Mouse (Mus musculus): ENCODE measurements around the gene Cdon.
A peak's percentile ranks its signal among the peaks of the same experiment; 100 is the strongest.

Gene Cdon

DNA sequence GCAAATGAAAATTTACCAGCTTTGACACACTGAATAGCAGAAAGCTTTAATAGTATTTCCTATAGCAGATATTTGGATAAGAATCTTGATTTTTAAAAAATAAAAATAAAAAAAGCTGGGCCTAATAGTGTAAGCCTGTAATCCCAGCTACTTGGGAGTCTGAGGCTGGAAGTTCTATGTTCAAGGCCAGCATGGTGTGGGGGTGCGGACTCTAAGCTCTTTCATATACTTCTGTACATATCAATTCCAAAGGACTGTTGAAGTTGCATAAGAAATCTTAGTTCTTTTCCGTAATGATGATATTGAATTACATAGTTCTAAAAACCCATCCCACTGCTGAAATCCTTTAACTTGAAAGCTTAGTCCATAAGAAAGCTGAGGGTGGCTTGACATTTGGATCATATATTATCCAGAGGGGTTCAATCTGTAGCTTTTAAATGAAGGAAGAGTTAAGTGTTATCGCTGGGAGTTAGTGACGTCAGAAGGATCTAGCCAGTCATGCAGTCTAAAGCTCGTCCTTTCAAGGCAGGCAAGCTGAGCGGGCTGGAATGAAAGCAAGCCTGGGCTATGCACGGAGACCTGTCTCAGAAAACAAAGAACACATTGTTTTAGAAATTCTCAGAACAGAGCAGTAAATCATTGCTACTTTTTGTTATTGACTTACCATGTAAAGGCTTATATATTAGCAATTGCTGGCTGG, 72.3 kb downstream of the Cdon start:
- peak; percentile 44 for DNase-seq (ENCODE audit: low spot score)

DNA sequence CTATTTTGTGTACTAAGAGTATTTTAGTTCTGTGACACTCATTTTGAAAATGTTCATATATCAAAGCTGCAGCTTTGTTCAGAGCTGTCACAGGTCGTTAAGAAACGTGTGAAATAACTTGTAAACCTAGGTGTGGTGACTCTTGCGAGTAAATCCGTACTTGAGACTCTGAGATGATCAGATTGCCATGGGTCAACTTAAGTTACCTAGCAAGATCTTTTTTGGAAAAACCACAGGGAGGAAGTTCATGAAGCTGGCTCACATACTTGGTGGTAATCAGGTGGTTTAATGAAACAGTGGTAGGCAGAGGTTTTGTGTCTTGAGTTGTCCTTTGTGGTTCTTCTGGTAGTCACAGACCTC, 72.8 kb downstream of the Cdon start:
- no peak for DNase-seq (ENCODE audit: low spot score)

DNA sequence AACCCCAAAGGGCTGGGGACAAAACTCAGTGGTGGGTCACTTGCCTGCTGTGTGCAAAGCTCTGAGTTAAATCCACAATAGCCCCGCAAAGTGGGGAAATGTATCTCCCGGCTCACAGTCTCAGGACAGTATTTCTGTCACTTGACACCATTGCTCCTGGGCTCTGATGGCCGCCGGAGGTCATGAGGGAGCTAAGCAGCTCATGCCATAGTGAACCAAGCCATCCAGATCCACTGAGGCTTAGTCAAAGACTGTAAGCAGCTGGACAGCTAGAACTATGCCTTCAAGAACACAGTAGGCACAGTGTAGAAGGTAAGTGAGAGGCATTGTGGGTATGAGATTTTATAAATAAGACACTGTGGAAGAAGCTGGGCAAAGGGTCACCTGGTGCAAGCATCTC, 74.0 kb downstream of the Cdon start:
- DNase-seq (ENCODE audit: low spot score): peak; percentile 39

DNA sequence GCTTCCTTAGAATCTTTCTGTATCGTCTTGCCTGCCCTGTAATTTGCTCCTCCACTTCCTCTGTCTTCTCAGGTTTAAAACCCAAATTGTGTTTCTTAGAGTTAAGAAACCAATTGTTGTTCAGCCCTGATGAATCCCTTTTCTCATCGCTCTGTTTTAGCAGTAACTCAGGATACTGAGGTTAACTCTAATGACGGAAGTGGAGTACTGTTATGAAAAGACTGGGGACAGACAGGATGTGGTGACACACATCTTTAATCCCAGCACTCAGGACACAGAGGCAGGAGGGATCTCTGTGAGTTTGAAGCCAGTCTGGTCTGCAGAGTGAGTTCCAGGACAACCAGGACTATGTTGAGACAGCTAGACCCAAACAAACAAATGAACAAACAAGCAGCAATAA, 74.5 kb downstream of the Cdon start:
- DNase-seq (ENCODE audit: low spot score): no peak

DNA sequence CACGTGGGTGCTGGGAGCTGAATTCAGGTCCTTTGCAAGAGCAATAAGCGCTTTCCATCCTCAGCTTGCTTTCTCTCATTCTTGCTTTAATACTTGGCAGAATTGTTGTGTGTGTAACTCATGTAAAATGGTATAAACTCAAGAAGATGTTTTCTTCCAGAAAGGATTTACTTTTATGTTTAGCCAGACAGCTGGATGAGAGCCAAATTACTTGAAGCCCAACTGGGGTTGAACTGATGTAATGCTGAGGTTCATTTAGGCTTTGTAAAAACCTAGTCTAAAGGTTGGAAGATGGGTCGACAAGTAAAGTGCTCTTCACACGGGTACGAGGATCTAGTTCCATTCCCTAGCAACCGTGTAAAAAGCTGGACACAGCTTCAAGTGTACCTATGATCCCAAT, 79.0 kb downstream of the Cdon start:
- no peak for DNase-seq (ENCODE audit: low spot score)

DNA sequence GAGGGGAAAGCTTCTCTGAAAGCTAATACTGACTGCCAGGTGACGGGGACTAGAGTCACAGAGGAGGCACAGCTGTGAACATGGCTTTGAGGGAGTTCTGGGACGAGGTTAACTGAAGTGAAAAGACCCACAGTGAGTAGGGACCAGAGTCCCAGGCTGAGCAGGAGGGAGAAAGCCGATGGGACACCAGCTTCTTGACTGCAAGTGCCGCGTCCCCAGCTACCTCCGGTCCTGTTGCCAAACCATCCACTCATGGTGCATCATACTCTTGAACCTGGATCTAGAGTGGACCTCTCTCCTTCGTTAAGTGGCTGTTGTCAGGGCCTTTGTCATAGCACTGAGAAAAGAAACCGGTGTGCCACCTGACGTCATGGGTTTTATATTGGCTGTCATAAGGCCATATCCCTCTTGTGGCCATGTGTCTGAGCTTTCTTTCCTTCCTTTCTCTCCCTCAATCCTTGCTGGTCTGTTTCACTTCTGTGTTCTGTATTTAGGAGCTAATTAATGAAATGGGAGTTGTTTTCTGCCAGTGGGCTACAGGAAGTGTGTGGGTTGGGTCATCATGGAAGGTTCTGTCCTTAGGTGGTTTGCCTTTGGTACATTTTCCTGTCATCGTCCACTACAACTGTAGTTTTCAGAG, 81.6 kb downstream of the Cdon start:
- no peak for DNase-seq (ENCODE audit: low spot score)

DNA sequence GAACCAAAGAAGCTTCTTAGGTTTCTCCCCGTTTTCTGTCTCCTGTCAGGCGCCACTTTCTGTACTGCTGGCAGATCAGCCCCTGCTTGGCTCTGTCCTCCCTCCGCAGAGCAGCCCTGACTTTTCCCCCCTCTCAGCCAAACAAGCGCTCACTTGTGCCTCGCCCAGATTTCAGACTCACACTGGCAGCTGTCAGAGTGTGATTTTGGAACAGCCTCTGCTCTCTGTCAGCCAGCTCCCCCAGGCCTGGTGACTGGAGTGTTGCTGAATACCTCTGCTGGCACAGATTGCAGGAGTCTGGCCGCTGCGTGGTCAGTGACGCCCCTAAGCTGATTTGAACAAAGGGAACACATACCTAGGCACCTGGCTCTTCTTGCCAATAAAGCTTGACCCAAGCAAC, 87.3 kb downstream of the Cdon start:
- no peak for DNase-seq (ENCODE audit: low spot score)

DNA sequence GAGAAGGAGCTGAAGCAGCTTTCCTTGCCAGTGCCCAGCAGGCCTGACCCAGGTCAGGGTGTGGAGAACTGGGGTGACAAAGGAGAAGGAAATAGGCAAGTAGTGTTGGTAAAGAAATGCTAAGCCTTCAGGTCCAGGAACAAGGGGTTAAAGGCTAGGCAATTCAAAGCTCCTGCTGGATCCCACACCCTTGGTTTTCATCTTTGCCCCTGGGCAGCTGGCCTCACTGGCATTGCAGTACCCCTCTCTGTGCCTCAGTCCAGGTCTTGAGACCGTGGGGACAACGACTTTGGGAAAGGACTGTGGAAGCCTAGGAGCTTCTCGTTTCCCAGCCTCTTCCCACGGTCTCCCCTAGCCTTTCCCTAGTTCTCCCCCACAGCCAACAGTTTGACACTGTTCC, 93.0 kb downstream of the Cdon start:
- no peak for DNase-seq (ENCODE audit: low spot score)

DNA sequence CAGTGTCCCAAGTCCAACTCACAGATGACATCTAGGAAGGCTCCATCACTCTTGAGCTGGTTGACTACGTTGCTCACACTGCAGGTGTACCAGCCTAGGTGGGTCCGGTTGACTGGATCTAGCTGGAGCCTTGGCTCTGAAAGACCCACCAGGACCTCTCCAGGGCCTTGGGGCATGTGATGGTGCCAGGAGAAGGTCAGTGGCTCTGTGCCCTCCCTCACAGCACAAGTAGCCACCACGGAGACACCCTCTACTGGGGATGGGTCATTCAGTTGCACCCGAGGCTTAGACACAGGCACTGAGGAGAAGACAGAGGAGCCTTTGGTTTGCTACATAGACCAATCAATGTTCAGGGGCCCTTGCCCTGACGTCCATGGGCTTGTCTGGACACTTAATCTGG, 95.3 kb downstream of the Cdon start:
- no peak for DNase-seq (ENCODE audit: low spot score)

DNA sequence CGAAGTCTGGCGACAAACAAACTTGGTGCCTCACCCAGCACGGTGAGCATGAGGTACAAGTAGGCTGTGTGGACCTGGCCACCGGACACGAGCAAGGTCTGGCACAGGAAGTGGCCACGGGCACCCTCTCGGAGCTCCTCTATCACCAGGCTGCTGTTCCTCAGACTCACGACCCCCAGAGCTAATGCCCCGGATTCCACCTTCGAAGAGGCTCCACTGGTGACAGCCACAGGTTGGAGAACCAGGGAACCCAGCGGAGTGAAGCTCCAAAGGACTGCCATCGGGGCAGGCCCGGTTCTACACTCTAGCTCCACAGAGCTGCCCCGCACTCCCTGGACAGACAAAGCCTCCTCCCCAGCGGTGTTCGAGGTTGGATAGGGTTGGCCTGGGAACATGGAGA, 95.8 kb downstream of the Cdon start:
- no peak for DNase-seq (ENCODE audit: low spot score)

DNA sequence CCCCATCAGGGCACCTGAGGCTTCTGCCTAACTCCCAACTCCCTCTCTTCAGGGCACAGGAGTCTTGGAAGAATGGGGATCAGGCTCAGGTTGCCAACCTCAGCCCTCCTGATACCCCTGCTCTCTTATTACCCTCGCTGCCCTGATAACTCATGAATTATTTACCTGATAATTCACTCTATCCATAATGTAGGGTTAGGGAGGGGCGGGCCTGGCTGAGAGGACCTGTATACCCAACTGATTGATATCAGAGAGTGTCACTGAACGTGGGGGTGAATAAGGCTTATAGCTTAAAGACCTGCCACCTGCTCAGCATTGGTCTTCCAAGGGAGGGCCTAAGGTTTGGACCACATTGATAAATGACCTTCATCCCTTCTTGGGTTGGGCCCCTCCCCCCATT, 97.2 kb downstream of the Cdon start, which contains the start of gene Gm1113:
Gene Gm1113 (minus strand): TSS at position 101 of the 400 bp plus-strand sequence.
- DNase-seq (ENCODE audit: low spot score): no peak

DNA sequence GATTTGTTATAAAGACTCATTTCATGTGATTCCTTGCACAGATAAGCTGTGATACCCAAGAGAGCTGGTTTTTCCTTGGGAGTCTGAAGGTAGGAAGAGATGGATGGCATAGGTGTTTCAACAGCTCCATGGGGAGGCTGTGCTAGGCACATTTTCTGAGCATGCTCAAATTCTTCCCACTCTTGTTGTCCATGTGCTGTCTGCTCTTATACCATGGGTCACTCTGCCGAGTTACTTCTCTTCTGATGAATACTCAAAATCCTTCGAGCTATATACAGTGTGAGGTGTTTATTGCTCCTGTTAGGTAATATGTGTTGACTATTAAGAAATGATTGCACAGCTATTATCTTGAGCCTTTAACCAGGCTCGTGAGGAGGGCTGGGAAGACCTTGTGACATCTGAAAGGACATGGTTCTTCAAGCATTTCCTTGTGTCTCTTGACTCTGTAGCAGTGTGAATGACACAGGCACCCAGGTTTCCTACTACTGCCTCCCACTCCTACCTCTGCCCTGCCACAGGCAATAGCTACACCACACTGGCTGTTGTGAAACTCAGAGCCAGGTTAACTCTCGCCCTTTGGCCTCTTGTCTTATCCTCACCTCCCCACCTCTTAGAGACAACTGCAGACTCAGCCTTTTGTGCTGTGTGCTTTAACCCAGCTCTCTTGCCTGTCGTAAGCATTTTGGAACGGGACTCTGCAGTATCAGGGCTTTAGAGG, 99.9 kb downstream of the Cdon start:
- no peak for DNase-seq (ENCODE audit: low spot score)

DNA sequence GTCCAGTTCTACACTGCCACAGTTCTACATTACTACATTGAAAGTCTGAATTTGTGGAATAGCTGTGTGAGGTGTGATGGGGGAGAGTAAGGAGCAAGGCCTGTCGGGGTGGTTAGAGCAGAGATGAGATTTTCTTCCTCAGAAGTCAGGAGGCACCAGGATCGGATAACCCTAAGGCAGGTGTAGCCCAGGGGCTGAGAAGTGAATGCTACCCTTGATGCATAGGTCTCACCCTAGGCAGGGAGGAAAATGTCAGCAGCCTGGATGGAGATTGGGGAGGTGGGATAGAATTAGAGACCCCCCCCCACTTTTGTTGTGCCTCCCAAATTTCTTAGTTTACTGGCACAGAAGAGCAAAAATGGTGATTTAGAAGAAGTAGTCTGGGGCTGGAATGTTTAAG, 101.3 kb downstream of the Cdon start:
- DNase-seq (ENCODE audit: low spot score): no peak

DNA sequence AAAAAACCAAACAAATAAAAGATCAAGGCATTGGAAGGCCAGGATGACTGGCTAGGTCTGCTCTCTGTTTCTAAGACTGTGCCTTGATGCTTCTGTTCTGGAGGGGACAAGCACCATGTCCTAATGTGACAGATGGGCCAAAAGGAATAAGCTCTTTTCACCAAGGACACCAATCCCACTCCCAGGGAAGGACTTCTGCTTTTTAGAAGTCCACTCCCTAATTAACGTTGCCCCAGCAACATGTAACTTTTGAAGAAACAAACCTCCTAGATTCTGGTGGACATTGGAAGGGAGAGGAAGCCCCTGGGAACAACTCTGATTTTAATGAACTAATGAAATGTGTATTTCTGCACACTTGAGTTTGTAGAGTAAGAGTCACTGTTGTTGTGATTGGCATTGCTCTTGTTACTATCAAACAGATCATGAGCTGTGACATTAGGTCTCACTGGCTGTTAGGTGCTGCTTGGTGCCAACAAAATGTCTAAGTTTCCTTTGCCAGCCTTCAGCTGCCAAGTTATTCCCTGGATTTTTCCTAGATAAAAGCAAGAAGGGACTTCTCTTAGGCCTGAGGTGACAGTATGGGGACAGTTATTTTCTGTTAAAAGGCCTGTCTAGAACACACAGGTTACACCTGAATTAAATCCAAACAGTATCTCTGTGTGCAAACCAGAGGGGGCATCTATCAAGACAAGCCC, 102.0 kb downstream of the Cdon start:
- DNase-seq (ENCODE audit: low spot score): no peak

DNA sequence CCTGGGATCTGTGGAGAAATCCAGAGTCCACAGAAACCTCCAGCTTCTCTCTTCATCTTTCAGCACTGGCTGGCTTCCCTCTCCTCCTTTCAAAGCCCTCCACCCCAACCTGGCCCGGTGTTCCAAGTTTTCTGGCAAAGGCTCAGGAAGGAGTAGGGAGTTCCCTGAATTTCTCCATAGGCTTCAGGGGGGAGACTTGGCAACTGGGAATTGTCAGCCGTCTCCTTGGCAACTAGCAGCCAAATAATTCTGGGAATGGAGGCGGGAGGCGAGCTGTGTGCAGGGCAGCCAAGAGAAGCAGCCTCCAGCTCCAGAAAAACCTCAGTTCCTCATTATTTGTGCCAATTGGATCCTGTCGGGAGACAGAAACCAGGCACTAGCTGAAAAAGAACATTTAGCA, 102.6 kb downstream of the Cdon start:
- peak; percentile 60 for DNase-seq (ENCODE audit: low spot score)

DNA sequence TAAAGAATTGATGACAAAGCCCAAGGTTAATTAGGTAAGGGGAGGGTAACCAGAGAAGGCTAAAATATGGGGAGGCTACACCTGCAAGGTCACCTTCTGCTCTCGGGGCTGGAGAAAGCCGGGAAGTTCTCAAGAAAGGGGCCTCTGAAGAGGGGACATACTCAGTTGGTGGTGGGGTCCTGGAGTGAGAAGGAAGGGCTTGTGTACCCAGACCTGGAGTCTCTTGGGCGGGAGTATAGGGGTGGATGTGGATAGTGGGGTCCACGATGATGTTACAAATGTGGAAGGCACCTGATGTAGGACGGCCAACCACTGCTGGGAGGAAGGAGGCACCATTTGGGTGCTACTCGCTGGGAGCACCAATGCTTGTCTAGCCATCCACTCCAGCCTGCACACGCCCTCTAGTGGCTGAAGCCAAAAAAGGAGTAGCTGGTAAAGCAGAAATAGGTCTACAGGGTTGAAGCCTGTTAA, 103.0 kb downstream of the Cdon start:
- peak; percentile 88 for DNase-seq (ENCODE audit: low spot score)

DNA sequence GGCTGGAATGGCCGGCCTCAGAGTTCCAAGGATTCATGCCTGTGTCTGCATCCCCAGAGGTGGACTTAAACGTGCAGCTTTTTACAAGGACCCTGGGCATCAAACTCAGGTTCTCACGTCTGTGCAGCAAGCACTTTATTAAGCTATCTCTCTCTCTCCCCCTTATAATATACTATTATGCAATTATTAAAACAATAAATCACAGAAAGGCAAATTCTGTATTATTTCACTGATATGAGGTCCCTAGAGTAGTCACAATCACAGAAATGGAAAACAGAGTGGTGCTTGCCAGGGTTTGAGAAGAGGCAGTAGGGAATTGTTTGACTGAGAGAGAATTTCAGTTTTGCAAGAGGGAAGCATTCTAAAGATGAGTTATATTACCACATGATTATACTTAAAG, 108.2 kb downstream of the Cdon start:
- no peak for DNase-seq (ENCODE audit: low spot score)

DNA sequence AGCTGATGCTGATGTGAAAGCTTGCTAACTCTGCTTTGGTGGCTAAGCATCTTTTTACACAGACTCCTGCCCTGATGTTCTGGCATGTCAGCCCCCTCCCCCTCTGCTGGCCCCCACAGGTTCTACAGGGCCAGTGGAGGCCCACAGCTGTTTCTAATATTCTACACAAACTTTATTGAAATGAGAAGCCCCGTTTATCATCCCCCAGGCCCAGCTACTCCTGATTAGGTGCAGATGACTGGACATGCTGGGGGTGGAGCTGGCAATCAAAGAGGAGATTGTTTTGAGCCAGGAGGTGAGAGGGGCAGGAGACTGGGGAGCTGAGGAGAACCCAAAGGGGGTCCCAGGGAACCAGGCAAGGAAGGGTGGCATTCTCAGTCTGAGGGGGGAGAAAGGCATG, 108.9 kb downstream of the Cdon start:
- DNase-seq (ENCODE audit: low spot score): peak; percentile 67

DNA sequence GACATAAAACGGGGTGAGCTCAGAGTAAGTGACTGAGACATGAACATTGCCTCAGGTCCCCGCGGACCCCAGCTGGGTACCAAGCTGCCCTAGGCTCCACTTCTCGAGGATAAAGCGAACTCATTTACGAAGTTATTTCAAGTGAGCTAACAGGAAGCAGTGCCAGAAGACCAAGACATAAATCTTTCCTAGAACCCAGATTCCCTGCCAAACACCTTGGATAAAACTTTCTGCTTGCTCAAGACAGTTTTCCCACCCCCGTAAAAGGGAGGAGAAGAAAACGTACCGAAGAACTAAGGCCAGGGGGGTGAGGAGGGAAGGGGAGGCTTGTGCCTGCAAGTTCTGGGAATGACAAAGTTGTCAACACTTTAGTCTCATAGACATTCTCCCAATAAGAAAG, 112.3 kb downstream of the Cdon start:
- DNase-seq (ENCODE audit: low spot score): no peak

DNA sequence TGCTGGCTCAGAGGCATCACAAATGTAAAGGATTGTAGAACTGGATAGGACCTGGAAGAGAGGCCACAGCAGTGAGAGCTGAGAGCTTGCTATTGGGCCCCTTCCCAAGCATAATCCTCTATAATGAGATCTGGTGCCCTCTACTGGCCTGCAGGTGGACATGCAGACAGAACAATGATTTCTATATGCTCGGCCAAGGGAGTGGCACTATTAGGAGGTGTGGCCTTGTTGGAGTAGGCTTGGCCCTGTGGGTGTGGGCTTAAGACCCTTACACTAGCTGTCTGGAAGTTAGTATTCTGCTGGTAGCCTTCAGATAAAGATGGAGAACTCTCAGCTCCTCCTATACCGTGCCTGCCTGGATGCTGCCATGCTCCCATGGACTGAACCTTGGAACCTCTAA, 114.2 kb downstream of the Cdon start:
- DNase-seq (ENCODE audit: low spot score): peak; percentile 88

DNA sequence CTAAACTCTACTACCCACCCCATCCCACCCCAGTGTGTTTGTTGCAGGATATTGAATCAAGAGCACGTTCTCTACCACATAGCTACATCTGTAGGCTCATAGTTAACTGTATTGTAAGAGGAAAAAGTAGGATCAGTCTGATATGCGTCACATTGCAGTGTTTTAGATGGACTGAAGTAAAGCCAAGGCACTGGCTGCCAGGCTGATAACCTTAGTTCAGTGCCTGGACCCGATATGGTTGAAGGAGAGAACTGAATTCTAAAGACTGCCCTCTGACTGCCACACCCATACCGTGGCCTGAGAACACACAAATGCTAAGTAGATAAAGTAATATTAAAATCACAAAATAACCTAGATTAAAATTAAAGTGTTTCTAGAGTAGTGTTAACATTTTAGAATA, 114.9 kb downstream of the Cdon start:
- DNase-seq (ENCODE audit: low spot score): no peak

DNA sequence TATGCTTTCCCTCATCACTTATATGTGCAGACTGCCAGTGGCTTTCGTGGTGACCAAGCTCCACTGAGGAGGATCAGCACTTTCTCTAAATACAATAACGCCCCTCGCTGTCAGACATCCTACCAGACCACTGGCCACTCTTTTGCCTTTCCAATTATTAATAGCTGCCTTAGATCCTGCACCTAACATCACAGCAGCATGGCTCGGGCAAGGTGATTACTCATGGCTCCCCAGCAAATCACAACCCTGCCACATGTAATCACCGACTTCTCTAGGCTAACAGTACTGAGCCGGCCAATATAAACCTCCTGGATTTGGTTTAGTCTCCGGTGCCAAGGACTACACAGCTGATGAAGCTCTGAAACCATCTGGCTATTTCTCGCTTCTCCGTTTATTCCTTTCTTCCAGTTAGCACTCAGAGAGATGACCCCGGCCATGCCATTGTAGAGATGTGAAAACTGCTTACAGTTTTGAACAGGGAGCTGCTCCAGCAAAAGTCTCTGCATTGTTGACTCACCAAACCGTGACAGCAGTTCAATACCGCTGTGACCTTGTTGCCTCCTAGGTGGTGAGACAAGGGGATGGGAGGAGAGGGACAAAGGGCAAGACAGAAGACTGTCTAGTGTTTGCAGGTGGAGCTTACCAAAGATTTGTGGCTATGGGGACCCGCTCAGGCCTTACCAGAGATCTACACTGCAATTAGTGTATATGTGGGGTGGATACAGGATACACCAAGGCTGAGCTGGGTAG, 118.2 kb downstream of the Cdon start:
- DNase-seq (ENCODE audit: low spot score): no peak
